21 mouse cellular contexts compared by ENCODE assay signal in genomic region chr19:23362006-23362405, GRCm38 (mm10).
DNase-seq lines count a peak whose midpoint lies in the region; ATAC-seq and TF ChIP-seq lines count a peak whose summit lies in the region.
"Had no signal": no experiment of that assay in that cellular context is flagged by ENCODE, and none has a peak within 500 bp of the region (broad histone marks: within the 10 kb centered on the region; RNA-seq: fewer than 3 reads in every experiment).

No protein-coding gene starts in this region.

- peak overlapping the region; percentile 88 for H3K27ac ChIP-seq in layer of hippocampus, adult 2 months
- H3K27ac ChIP-seq: embryonic facial prominence, embryonic 10.5 days; embryonic facial prominence, embryonic 12.5 days; forebrain, embryonic 13.5 days had no signal

- no peak overlapping the region for H3K4me3 ChIP-seq in layer of hippocampus, adult 2 months
- H3K4me3 ChIP-seq: embryonic facial prominence, embryonic 10.5 days; embryonic facial prominence, embryonic 12.5 days; forebrain, embryonic 13.5 days; forebrain, embryonic 15.5 days had no signal

- no peak for TF ChIP-seq CTCF in layer of hippocampus, adult 2 months (conservative IDR thresholded peaks at IDR 0.05)

- no peak for ATAC-seq in cerebellum, adult (ENCODE audit: insufficient number of reproducible peaks, low FRiP score, low TSS enrichment)
- ATAC-seq: activated CD4-positive, CD25-positive, alpha-beta regulatory T cell, adult 4 months; CD4-positive, CD25-positive, alpha-beta regulatory T cell, adult 4 months; Patski had no signal

- peak; percentile 28 for DNase-seq in cerebellum, adult 11-12 months
- no peak for DNase-seq in cerebellum, adult 8-10 months
- peak; percentile 28 to 52 for DNase-seq in cerebellum, postnatal 14 days
- no peak for DNase-seq in layer of hippocampus, adult 2 months (ENCODE audit: low spot score in 2 of 2)
- no peak for DNase-seq in layer of hippocampus, postnatal 36 days
- DNase-seq: adrenal gland, adult 8-10 months; adrenal gland, postnatal 14 days; adrenal gland, postnatal 36 days; B cell, adult 2 months; cerebellum, adult 11 months; cerebellum, adult 2 months; cerebellum, adult 9-11 months; forebrain, postnatal 0 days had no signal

Comparison
In these comparisons a context has a peak if more than half of its experiments do, and no peak if none do; other contexts are left out.
1. DNase-seq: peak in cerebellum, adult 11-12 months (single experiment) and cerebellum, postnatal 14 days (2 of 2); none in cerebellum, adult 8-10 months (single experiment), layer of hippocampus, adult 2 months (0 of 2) and layer of hippocampus, postnatal 36 days (0 of 2).